Mouse (Mus musculus): Measurements from ENCODE around the gene Olfr292. TPM values are rescaled to one million over a fixed set of nuclear protein-coding genes. Genes with fewer than 3 reads are reported as not detected.

Olfr292 gene
- not detected in 2 replicates for polyA plus RNA-seq (2011; ENCODE audit: insufficient read depth, insufficient read length, low replicate concordance, missing spikeins)

- no peak for TF ChIP-seq CTCF (IDR thresholded peaks at IDR 0.05; ENCODE audit: control insufficient read depth, insufficient read depth, low read length)
- no peak for TF ChIP-seq POLR2A (IDR thresholded peaks at IDR 0.05; ENCODE audit: borderline replicate concordance, control insufficient read depth, low read depth, low read length)
- Histone ChIP-seq H3K27ac (ENCODE audit: control insufficient read depth, insufficient read depth, low read depth, low read length, poor library complexity) (no peak within 1 kb of the TSS), H3K4me3 (replicated peaks; ENCODE audit: control insufficient read depth, low read depth, low read length) (no peak within 1 kb of the TSS), H3K4me1 (ENCODE audit: control insufficient read depth, insufficient read depth, low read length) (no peaks in the 10 kb centered on the region)
Observed at GRCm38 (mm10) chr7:86688030-86688429, at the start of gene Olfr292. TSS of gene Olfr292 (plus strand) at chr7:86688330.

- TF ChIP-seq POLR2A (IDR thresholded peaks at IDR 0.05; ENCODE audit: borderline replicate concordance, control insufficient read depth, low read depth, low read length): no peak
- no peak for TF ChIP-seq CTCF (IDR thresholded peaks at IDR 0.05; ENCODE audit: control insufficient read depth, insufficient read depth, low read length)
- WGBS: 85% methylated on average over 4 of the region's 4 CpGs
- H3K4me3 ChIP-seq (replicated peaks; ENCODE audit: control insufficient read depth, low read depth, low read length): no peak within 1 kb of the TSS
- H3K27ac ChIP-seq (ENCODE audit: control insufficient read depth, insufficient read depth, low read depth, low read length, poor library complexity): no peak within 1 kb of the TSS
- H3K4me1 ChIP-seq (ENCODE audit: control insufficient read depth, insufficient read depth, low read length): no peaks in the 10 kb centered on the region
Observed at GRCm38 (mm10) chr7:86648761-86649160, 39.4 kb upstream of the Olfr292 start, which contains the start of gene Olfr293. TSS of gene Olfr293 (plus strand) at chr7:86649061.

- no peak overlapping the region for H3K27ac ChIP-seq (ENCODE audit: control insufficient read depth, insufficient read depth, low read depth, low read length, poor library complexity)
- TF ChIP-seq POLR2A (IDR thresholded peaks at IDR 0.05; ENCODE audit: borderline replicate concordance, control insufficient read depth, low read depth, low read length) (no peak), CTCF (IDR thresholded peaks at IDR 0.05; ENCODE audit: control insufficient read depth, insufficient read depth, low read length) (no peak)
Observed at GRCm38 (mm10) chr7:86725013-86725412, 36.9 kb downstream of the Olfr292 start.

More at GRCm38 (mm10) chr7:86725013-86725412, 36.9 kb downstream of the Olfr292 start:
- no peak overlapping the region for H3K4me3 ChIP-seq (replicated peaks; ENCODE audit: control insufficient read depth, low read depth, low read length)
- H3K4me1 ChIP-seq (ENCODE audit: control insufficient read depth, insufficient read depth, low read length): no peaks in the 10 kb centered on the region

Other genes with a start within 250 kb of the Olfr292 start
- not detected in 2 replicates for gene Olfr299, start 228.4 kb upstream of the Olfr292 start, polyA plus RNA-seq (2011; ENCODE audit: insufficient read depth, insufficient read length, low replicate concordance, missing spikeins)
- not detected in 2 replicates for gene Olfr298, start 195.8 kb upstream of the Olfr292 start, polyA plus RNA-seq (2011; ENCODE audit: insufficient read depth, insufficient read length, low replicate concordance, missing spikeins)
- not detected in 2 replicates for gene Olfr297, start 168.4 kb upstream of the Olfr292 start, polyA plus RNA-seq (2011; ENCODE audit: insufficient read depth, insufficient read length, low replicate concordance, missing spikeins)
- gene Olfr295, start 104.5 kb upstream of the Olfr292 start, polyA plus RNA-seq (2011; ENCODE audit: insufficient read depth, insufficient read length, low replicate concordance, missing spikeins): 0.27 and 1.1 TPM in 2 replicates
- gene Olfr294, start 71.7 kb upstream of the Olfr292 start, polyA plus RNA-seq (2011; ENCODE audit: insufficient read depth, insufficient read length, low replicate concordance, missing spikeins): not detected in 2 replicates
- not detected in 2 replicates for gene Olfr293, start 39.3 kb upstream of the Olfr292 start, polyA plus RNA-seq (2011; ENCODE audit: insufficient read depth, insufficient read length, low replicate concordance, missing spikeins)
- 0.38 TPM in 1 of 2 replicates, not detected in the other for gene Folh1, start 87.6 kb downstream of the Olfr292 start, polyA plus RNA-seq (2011; ENCODE audit: insufficient read depth, insufficient read length, low replicate concordance, missing spikeins)
- not detected in 2 replicates for gene Vmn2r77, start 106.7 kb downstream of the Olfr292 start, polyA plus RNA-seq (2011; ENCODE audit: insufficient read depth, insufficient read length, low replicate concordance, missing spikeins)
- gene Vmn2r78, start 226.8 kb downstream of the Olfr292 start, polyA plus RNA-seq (2011; ENCODE audit: insufficient read depth, insufficient read length, low replicate concordance, missing spikeins): not detected in 2 replicates